Mouse (Mus musculus): Measurements from ENCODE around the gene Brca1. TPM values are rescaled to one million over a fixed set of nuclear protein-coding genes. Genes with fewer than 3 reads are reported as not detected.

The Brca1 gene
- polyA plus RNA-seq, 1 experiment from 2014 or later: 9.4 TPM

DNA sequence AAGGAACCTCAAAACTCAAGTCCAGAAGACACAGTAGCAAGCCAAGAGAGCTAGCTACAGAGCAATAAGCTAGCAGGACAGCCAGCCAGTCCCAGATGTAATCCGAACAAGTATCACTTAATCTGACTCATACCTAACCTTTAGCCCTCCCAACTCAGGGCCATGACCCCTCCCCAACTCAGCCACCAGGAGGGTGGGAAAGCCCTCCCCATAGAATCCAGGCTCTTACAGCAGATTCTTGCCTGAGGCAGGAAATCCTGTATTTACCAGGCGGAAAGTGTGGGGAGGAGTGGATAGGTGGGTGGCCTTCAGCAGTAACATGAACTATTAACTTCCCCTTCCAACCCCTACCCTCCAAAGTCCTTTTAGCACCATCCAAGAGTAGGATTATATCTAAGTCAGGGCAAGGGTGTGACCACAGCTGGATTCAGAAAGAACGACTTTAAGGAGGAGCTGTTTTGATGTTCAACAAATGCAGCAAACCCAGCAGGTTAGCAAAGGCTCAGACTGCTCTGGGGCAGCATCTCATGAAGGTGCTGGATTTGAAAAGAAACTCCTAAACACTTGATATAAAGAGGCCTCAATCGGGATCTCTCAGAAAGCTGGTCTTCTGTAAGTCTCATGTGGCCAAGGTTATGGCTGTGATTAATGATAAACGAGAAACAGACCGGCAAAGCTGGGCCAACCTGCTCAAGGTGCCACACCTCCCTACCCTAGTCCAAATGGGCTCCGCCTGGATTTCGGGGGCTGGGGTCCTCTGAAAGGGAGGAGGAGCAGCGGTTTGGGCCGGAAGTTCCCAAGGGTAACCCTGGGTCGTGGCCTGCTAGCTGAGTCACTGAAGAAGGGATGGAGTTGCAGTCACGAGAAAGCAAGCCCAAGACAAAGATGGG lies 87.3 kb downstream of the Brca1 start, which contains the start of gene Rnd2:
TSS of gene Rnd2 (plus strand) at position 789 of the 890 bp plus-strand sequence.
- DNase-seq (ENCODE audit: low read depth, low spot score) (no peak), ATAC-seq (no peak)
- no peak for TF ChIP-seq CTCF (IDR thresholded peaks at IDR 0.05)
- H3K27me3 ChIP-seq: no peaks in the 10 kb centered on the region
- CTCF ChIA-PET: interaction anchor here (1.2 kb wide), 1 partner anchor 107 kb away, joined by 3 read pairs; no protein-coding TSS in a partner anchor
- in situ Hi-C loops (cut with MboI; ENCODE audit: low pct_unique_long_range_greater_than_20kb): loop anchor here (5.0 kb wide), 1 partner anchor 98 kb away; no protein-coding TSS in a partner anchor
- POLR2A ChIA-PET: interaction anchor here (0.7 to 2.5 kb wide), 4 partner anchors 10 to 142 kb away, joined by 3 to 8 read pairs (median 4); partner anchors contain the start of gene Ifi35

DNA sequence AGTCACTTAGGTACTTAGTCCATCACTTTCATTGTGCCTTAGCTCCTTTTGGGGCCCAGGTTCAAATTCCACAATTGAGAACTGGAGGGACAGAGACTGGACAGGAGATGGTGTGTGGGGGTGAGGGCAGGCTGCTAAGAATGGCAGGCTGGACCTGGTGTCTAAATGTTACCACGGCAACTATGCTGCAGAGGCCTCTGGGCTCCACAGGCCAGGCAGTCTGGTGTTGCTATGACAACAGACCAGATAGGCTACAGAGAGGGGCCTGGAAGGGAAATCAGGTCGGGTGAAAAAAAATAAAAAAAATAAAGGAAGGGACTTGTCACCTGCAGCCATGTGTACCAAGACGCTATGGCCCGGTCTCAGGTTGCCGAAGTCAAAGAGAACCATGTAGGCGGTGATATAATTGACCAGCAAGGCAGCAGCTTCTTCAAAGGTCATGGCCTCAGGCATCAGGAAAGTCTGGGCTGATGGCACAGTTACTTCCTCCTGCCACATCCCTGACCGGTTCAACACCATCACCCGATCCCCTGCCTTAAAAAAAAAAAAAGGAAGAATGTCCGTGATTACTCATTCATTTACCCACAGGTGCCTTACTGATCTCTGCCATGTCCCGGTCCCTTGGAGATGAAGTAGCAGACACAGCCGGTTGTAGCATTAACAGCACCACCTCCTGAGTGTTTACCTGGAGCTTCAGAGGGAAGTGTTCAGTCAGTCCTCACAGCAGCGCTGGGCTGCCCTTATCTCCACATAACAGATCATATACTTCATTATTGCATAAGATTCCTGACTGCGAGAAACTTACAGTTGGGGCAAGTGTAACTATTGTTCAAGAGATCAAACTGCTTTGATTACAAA lies 88.9 kb downstream of the Brca1 start:
- TF ChIP-seq CTCF (IDR thresholded peaks at IDR 0.05): no peak
- H3K27me3 ChIP-seq: no peaks in the 10 kb centered on the region
- CTCF ChIA-PET: interaction anchor here (1.4 kb wide), 1 partner anchor 8 kb away, joined by 4 read pairs; no protein-coding TSS in a partner anchor
- POLR2A ChIA-PET: interaction anchor here (0.6 to 0.9 kb wide), 2 partner anchors 19 to 39 kb away, joined by 3 read pairs; no protein-coding TSS in a partner anchor
- in situ Hi-C loops (cut with MboI; ENCODE audit: low pct_unique_long_range_greater_than_20kb): no loop called here
- DNase-seq (ENCODE audit: low read depth, low spot score) (no peak), ATAC-seq (no peak)

DNA sequence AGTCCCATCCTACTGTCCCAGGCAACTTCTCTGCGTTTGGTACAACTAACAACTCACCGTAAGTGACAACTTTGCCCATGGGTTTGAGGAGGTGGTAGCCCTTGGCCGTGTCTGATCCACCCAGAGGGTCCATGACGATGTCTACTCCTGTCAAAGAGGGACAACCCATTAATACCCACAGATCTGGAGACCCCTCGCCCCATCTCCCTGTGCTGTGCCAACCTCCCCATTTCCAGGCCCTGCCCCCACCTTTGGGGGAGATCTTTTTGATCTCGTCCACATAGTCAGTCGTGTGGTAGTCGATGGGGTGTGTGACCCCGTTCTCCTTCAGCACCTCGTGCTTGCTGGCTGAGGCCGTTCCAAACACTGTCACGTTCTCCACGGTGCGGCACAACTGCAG lies 89.6 kb downstream of the Brca1 start:
- DNase-seq (ENCODE audit: low read depth, low spot score): no peak
- no peak for TF ChIP-seq CTCF (IDR thresholded peaks at IDR 0.05)
- ChIA-PET CTCF (no interaction called here), POLR2A (no interaction called here)
- in situ Hi-C loops (cut with MboI; ENCODE audit: low pct_unique_long_range_greater_than_20kb): no loop called here
- no peak for ATAC-seq
- no peaks in the 10 kb centered on the region for H3K27me3 ChIP-seq

DNA sequence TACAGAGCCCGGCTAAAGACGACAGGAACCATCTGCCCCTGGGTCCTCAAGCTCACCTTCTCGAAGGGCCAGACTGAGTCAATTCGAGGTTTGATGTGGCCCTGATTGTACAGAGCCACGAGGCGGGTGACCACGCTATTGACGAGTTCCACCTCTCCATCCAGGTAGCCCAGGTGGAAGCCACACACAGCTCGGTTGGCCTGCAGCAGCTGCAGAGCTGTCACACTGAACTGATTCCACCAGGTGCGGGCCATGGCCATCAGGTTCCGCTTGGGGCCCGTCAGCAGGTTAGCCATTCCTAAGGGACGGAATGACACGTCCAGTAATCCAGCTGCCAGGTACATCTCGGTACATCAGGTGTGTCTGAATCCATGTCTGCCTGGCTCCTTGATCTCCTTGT lies 91.4 kb downstream of the Brca1 start:
- in situ Hi-C loops (cut with MboI; ENCODE audit: low pct_unique_long_range_greater_than_20kb): no loop called here
- POLR2A ChIA-PET: no interaction called here
- ATAC-seq (no peak), DNase-seq (ENCODE audit: low read depth, low spot score) (no peak)
- CTCF ChIA-PET: no interaction called here
- no peaks in the 10 kb centered on the region for H3K27me3 ChIP-seq
- TF ChIP-seq CTCF (IDR thresholded peaks at IDR 0.05): no peak

DNA sequence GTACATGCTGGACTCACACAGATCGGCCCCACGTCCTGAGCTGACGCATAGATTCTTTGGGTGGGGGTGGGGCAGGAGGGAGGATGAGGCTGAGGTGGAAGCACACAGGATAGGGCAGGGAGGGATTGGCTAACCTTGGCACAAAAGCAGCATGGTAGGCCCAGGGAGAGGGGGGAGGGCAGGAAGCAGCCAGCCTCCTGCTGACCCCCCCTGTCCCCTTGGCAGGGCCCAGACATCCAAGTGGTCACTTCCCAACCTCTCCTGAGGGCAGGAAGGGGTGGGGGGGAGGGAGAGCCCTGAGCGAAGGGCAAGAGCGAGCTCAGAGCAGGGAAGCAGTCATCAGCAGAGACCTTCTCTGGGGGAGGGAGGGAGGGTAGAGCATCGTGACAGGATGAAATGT lies 92.0 kb downstream of the Brca1 start:
- no peak for ATAC-seq
- CTCF ChIA-PET: interaction anchor here (0.9 kb wide), 1 partner anchor 10 kb away, joined by 3 read pairs; no protein-coding TSS in a partner anchor
- in situ Hi-C loops (cut with MboI; ENCODE audit: low pct_unique_long_range_greater_than_20kb): no loop called here

DNA sequence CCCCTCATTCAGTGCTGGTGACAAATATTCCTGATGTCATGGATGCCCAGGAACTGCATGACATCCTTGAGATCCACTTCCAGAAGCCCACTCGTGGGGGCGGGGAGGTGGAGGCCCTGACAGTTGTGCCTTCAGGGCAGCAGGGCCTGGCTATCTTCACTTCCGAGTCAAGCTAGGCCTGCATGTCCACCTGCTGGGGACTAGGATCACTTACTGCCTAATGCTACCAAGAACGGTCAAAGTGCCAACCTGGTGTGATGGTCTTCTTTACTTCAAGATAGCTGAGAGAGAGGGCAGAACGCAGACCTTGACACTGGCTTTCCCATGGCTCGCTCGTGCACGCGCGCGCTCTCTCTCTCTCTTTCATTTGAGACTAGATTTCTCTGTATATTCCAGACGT lies 93.5 kb downstream of the Brca1 start:
- TF ChIP-seq CTCF (IDR thresholded peaks at IDR 0.05): no peak
- no peaks in the 10 kb centered on the region for H3K27me3 ChIP-seq
- ChIA-PET CTCF (no interaction called here), POLR2A (no interaction called here)
- ATAC-seq: no peak
- in situ Hi-C loops (cut with MboI; ENCODE audit: low pct_unique_long_range_greater_than_20kb): no loop called here
- DNase-seq (ENCODE audit: low read depth, low spot score): no peak

More for the DNA sequence above, 92.0 kb downstream of the Brca1 start:
- no peak for TF ChIP-seq CTCF (IDR thresholded peaks at IDR 0.05)
- H3K27me3 ChIP-seq: no peaks in the 10 kb centered on the region
- no peak for DNase-seq (ENCODE audit: low read depth, low spot score)
- POLR2A ChIA-PET: no interaction called here

DNA sequence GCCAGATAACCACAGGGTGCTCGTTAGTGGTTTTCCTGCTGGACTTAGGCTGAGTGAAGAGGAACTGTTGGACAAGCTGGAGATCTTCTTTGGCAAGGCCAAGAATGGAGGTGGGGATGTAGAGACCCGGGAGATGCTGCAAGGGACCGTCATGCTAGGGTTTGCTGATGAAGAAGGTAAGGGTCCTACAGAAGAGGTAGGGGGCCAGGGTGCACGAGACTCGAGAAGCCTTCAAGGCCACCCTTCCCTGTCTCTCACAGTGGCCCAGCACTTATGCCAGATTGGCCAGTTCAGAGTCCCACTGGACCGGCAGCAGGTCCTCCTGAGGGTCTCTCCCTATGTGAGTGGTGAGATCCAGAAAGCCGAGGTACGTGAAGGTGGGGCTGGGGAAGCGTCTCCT lies 94.1 kb downstream of the Brca1 start:
- TF ChIP-seq CTCF (IDR thresholded peaks at IDR 0.05): no peak
- in situ Hi-C loops (cut with MboI; ENCODE audit: low pct_unique_long_range_greater_than_20kb): no loop called here
- ATAC-seq: no peak

DNA sequence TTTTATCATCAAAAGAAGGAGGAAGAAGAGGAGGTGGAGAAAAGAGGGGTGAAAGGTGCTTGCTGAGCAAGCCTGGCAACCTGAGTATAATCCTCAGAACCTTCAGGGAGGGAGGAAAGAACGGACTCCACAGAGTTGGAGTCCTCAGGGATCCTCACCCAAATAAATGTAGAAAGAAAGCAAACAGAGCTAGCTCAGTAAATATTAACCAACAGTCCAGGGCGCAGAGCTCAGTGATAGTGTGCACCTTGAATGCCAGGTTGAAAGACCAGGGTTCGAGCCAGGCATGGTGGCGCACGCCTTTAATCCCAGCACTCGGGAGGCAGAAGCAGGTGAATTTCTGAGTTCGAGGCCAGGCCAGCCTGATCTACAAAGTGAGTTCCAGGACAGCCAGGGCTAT lies 96.1 kb downstream of the Brca1 start:
- no peak for DNase-seq (ENCODE audit: low read depth, low spot score)
- H3K27me3 ChIP-seq: no peaks in the 10 kb centered on the region
- CTCF ChIA-PET: interaction anchor here (1.1 to 2.0 kb wide), 2 partner anchors 12 to 37 kb away, joined by 3 to 7 read pairs; no protein-coding TSS in a partner anchor
- in situ Hi-C loops (cut with MboI; ENCODE audit: low pct_unique_long_range_greater_than_20kb): no loop called here
- POLR2A ChIA-PET: interaction anchor here (1.8 kb wide), 1 partner anchor 9 kb away, joined by 6 read pairs; the partner anchor contains the start of gene Rnd2
- no peak for ATAC-seq
- no peak for TF ChIP-seq CTCF (IDR thresholded peaks at IDR 0.05)

More for the DNA sequence above, 94.1 kb downstream of the Brca1 start:
- no peak for DNase-seq (ENCODE audit: low read depth, low spot score)
- no peaks in the 10 kb centered on the region for H3K27me3 ChIP-seq
- ChIA-PET POLR2A (no interaction called here), CTCF (interaction anchor here (1.4 kb wide), 1 partner anchor 16 kb away, joined by 3 read pairs; the partner anchor contains the start of gene Rpl27)

DNA sequence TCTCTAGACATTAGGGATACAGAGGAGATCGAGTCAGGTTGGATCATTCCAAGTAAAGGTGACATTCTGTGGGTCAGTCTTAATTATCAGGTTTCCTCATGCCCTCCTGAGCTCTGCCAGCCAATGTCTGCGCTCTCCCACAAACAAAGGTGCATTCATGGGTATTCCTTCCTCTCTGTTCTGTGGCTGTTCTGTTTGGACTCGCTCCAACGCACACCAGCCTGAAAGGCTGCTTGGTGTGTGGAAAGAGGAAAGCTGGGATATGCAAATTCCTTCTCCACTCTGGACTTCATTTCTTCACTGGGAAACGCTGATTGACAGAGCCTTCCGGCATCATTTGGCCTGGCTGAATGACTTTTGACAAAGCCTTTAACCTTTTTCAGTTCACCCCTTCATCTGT lies 97.1 kb downstream of the Brca1 start:
- no peaks in the 10 kb centered on the region for H3K27me3 ChIP-seq
- DNase-seq (ENCODE audit: low read depth, low spot score) (no peak), ATAC-seq (no peak)
- in situ Hi-C loops (cut with MboI; ENCODE audit: low pct_unique_long_range_greater_than_20kb): no loop called here
- POLR2A ChIA-PET: interaction anchor here (1.8 kb wide), 1 partner anchor 10 kb away, joined by 6 read pairs; the partner anchor contains the start of gene Rnd2
- no peak for TF ChIP-seq CTCF (IDR thresholded peaks at IDR 0.05)
- CTCF ChIA-PET: interaction anchor here (0.7 to 2.0 kb wide), 4 partner anchors 9 to 38 kb away, joined by 3 to 7 read pairs (median 4); no protein-coding TSS in a partner anchor

DNA sequence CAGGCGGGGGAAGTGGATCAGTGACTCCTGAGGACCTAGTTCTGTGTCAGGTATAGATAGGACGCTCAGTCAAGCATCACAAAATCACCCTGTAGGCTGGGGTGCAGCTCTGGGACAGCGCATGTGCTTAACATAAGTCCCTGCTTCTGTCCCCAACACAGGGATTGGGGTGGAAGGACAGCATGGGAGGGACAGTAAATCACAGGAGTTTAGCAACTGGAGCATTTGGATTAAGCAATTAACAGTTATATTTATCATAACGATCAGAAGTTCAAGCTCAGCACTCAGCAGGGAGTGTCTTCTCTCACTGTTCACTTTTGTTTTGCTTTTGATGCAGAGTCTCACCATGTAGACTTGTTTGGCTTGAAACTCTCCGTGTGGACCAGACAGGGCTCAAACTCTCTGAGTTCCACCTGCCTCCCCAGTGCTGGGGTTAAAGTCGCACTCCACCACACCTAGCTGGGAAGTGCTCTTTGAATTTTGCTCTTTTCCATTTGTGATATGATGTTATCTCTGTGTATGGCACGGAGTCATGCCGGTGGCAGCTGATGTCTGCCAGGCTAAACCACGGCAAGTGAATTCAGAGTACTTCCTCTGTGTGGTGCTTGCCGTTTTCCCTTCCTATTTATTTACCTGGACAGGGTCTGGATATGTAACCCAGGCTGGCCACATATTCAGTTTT lies 99.5 kb downstream of the Brca1 start:
- ATAC-seq (no peak), DNase-seq (ENCODE audit: low read depth, low spot score) (no peak)
- POLR2A ChIA-PET: no interaction called here
- H3K27me3 ChIP-seq: no peaks in the 10 kb centered on the region
- no peak for TF ChIP-seq CTCF (IDR thresholded peaks at IDR 0.05)
- in situ Hi-C loops (cut with MboI; ENCODE audit: low pct_unique_long_range_greater_than_20kb): no loop called here
- CTCF ChIA-PET: no interaction called here
